Mouse (Mus musculus) induced T-regulatory cell, adult 2 months (primary cell): Measurements from ENCODE around the gene Telo2.

Experiments
- DNase-seq: peaks from one replicate; pipeline ENCODE4 v3.0.0-alpha.2; 2012; ENCODE audit warnings: low read depth

Gene Telo2

DNA sequence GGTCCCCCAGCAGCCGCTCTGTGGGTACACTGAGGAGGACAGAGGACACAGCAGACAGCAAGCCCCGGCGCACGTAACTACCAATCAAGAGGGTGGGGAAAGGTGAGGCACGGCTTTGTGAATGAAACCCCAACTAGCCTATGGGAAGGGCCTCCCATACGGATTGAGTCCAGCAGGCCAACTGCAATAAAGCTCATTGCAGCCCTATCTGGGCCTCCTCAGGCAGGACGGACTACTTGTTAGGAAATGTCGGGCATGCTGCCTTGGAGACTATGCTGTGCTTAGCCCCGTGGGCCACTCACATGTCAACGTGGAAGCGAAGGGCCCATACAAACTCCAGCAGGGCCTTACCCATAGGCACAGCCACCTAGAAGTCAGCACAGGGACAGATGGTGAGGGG lies 14.4 kb downstream of the Telo2 start:
- DNase-seq = no peak

DNA sequence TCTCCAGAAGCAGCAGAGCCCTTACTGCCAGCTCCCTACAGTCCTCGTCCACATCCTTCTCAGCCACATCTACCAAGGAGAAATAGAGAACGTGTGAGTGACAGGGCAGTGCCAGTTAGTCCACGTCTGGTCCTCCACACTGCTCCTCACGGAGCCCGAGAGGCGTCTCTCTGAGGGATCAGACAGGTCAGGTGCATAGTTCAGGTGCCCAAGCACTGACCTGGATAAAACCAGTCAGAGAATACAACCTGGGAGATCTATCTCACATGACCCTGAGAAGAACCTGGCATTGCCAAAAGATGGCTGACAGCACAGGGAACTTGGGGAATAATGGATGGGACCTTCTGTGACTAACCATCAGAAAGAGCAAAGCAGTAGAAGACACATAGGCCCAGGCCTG lies 15.7 kb downstream of the Telo2 start:
- no peak for DNase-seq

DNA sequence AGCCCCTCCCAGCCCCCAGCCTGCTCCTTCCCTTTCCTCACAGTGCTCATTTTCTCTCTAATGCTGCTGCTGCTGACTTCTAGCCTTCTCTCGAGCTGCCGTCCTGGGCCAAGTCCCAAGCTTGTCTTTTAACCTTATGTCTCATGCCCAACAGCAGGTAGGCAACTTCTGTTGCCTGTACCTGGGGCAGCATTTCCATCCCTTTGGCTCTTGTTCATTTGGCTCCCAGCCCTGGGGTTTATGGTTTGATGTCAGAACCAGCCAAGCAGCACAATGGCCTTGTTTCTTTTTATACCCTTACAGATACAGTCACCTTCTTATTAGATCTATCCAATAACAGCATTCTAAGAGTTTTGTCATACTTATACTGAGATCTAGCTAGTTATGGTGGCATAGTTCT lies 19.5 kb downstream of the Telo2 start:
- DNase-seq = no peak

DNA sequence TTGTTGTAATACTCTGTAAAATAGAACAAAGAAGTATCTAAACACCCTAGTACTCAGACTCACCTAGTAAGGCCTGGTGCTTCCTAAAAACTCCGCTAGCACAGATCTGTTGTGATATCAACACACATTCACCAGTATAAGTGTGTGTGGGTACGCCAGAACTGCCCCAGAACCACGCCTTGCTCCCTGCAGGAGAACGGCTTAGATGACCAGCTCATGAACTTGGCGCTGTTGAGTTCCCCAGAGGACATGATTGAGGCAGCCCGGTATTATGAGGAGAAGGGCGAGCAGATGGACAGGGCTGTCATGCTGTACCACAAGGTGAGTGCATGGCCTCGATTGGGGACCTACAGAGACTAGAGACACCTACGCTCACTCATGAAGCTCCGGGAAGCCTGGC lies 25.3 kb downstream of the Telo2 start:
- no peak for DNase-seq

DNA sequence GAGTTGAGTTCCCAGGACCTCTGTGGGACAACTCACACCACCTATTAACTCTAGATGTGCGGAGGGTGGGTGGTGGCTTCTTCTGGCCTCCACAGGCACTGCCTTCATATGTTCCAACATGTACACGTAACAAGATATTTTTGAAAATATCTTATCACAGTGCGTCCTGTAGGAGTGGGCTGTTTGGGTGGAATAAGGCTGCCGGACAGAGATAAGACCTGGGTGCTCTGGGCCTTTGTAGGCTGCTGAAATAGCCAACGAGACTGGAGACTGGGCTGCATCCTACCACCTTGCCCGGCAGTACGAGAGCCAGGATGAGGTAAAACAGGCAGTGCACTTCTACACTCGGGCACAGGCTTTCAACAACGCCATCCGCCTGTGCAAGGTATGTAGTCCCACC lies 26.6 kb downstream of the Telo2 start:
- no peak for DNase-seq

DNA sequence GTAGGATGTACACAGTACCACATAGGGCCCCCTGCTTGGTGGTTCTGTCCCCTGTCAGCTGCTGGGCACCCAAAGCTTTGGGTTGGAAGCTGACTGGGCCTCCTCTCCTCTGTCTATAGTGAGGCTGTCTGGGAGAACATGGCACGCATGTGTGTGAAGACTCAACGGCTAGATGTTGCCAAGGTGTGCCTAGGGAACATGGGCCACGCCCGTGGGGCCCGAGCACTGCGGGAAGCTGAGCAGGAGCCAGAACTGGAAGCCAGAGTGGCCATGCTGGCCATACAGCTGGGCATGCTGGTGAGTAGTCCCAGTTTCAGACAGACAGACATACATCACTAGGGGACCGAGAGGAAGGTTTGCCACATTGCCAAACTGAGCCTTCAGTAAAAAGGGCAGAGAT lies 29.0 kb downstream of the Telo2 start:
- no peak for DNase-seq

DNA sequence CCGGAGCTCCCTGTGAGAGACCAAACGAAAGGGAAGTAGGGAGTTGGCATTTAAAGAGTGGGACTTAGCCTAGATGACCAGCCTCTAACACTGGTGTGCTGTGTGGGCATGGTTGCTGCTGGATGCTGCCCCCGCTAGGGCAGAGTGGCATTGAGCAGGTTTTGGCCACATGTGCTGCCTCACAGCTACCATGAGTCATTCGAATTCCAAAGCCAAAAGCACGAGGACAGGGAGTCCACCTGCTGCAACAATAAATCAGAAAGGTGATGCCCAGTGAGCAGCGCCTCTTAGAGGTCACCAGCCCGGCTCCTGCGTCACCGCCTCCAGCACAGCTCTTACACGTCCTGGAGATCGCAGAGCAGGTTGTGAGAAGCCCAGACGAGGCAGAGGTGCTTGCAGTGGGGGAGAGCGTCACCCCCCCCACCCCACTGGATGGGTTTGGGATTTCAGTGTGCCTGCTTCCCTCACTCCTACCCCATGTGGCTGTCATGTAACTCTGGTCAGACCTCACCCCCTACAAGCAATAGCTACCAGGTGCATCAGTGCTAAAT lies 30.9 kb downstream of the Telo2 start:
- no peak for DNase-seq

DNA sequence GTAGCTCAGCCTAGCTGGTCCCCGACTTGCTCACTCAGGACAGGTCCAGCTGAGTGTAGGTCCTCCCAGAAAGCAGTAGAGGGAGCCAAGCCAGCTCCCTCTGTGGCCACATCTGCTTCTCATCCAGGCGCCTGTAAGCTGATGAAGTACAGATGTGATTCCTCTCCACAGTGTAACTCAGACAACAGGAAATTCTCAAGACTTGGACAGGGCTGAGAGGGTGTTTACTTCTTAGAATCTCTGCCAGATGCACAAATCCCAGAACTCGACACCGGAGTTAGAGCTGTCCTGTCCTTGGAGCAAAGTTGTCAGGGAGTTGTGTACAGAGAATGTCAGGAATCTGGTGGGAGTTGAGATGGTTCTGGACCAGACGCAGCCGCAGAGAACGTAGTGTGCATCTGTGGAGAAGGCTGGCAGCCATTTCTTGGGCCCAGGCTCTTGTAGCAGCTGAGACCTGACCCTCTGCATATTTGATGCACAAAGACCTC lies 32.3 kb downstream of the Telo2 start, which contains the start of gene Tmem204:
TSS of gene Tmem204 (minus strand) at position 148 of the 488 bp plus-strand sequence.
- DNase-seq = no peak

DNA sequence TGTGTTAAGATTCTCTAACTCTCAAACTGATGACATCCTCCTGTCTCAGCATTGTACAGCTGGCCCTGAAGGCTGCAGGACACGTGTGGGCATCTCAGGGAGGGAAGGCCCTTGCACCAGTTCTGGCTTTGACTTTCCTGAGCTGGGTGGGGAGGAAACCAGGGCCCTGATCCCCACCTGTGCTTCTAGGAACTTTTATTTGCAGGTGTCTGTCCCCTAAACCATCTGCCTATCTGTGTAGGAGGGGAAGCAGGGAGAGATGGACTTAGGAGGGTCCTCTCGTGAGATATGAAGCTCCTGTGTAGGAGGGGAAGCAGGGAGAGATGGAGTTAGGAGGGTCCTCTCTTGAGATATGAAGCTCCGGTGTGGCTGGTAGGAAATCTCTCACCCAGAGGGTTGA lies 32.9 kb downstream of the Telo2 start:
- DNase-seq = no peak

DNA sequence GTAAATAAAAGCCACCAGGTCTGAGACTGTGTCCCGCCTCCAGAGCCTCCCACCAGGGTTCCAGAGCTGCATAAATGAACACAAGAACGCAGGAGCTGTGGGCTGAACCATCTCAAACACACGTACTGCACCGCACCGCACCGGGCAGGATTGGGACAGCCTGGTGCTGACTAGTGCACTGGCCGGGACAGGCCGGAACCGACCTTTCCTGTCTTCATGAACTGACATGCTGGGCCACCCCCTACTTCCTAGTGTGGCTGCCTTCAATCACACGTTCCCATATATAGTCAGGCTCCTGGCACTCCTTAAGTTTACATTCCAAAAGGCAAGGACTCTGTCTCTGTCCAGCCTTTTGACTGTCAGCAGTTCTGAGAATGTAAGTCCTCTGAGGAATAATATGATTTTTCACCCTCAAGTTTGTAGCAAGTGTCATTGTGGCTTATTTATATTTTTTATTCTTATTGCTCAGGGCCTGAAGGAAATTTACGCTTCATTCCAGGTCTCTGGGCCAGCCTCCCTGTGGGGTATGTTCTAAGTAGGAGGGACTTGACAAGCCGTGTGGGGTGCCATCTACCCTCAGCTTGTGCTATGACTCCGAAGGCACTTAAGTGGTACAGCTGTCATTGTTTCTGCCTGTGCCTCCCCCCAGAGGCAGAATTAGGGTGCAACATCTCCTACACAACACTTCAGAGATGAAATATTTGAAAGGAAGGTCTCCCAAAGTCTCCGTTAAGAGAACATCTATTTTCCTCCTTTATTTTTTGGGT lies 33.5 kb downstream of the Telo2 start:
- no peak for DNase-seq

DNA sequence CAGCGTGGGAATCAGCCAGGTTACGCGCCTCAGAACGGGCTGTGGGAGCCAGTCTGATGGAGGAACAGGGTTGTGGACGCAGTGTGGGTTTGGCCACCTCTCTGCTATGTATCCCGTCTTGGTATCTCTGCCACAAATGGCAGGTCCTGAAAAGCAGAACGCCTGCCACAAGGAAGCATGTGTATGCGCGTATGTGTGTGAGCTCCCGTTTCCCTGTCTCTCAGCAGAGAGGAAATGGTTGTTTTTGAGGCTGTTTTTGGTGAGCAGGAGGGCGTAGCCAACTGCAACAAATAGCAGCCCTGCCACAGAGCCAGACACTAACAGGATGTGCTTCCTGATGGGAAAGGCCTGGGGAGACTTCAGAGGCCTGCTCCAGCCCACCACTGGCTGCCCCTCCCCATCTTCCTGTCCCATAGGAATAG lies 34.8 kb downstream of the Telo2 start:
- no peak for DNase-seq

DNA sequence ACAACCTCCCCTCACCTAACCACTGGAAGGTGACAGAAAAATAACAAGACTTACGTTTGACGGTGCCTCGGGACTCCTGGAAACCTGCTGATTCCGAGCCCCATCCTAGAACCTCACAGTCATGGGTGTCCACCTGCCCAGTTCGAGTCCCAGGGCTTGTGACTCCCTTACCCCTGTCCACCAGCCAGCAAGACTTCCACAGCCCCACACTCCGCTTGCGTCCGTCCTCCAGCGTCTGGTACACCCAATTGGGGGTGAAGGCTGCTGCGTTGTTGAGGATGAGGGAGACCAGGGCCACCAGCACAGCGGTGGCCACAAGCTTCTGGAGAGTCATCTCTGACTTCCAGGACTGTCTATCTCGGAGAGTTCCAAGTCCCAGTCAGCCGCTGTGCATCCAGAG lies 35.6 kb downstream of the Telo2 start:
- DNase-seq = no peak

DNA sequence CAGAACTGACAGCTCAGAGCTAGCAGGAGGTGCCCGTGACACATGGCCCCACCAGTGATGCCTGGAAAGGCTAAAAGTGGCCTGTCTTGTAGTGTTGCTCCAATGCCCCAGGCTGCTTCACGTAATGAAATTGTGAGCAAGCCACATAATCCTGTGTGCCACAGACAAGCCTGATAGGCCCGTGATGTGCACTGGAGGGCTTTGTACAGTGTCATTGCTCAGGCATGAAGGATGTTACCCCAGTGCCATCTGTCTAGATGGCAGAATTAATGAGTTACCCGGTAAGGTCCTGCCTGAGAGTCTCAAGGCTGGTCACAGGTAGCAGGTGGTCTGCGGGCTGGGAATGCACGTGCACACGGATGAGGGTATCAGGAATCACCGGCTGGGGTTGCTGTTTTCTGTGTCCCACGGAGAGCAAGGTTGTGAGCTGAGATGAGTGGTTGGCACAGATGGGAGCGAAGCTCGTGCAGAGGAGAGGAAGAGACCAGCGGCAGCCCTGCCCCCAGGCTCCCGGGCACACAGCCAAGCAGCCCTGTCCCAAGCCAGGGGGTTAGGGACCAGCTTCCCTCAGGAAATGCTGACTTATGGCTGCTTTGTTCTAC lies 37.9 kb downstream of the Telo2 start:
- DNase-seq = no peak

DNA sequence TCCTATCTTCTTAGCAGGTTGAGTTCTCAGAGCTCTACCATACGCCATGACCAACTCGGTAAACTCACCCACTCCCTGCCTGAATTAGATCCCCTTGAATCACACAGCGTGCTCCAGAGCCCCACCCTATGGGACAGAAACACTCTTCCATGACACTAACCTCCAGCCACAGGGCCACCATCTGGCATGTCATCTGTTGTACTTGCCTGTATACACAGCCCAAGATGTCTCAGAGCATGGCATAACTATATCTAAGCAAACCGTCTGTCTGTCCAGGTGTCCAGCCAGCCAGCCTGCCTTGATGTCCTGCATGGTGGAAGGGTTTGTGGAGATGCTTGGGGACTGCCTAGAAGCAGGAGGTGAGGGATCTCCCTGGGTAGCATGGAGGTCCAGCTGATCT lies 38.9 kb downstream of the Telo2 start:
- no peak for DNase-seq

DNA sequence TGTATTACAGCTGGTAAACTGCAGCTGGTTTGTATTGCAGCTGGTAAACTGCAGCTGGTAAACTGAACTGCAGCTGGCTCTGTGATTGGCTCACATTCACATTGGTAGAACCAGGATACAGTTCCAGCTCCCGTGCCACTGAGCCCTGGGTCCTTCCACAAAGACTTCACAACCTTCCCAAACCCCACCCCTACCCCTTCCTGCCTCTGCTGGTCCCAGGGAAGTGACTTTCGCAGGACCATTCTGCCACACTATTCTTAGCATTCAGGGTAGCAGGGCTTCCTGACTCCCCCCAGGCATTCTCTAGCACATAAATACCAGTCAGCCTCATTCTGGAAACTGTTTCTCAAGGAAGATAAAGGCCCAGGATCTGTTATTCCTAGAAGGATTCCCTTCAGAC lies 47.1 kb downstream of the Telo2 start:
- DNase-seq = no peak

DNA sequence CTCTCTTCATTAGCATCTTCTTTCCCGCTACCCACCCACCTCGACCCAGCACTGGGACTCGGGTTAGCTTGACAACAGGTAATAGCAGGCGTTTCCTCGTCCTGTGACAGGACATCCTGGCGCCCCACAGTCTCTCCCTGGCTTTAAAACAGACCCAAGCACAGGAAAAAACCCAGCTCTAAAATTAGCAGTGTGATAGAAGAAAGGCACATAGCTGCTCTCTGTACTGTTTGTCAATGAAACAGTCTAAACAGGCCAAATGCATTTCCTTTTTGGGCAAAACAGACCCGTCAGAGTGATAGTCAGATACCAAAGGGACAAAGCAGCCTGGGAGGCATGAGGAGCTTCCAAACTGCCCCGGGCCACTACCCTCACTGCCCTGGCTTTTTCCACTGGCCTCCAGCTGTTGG lies 48.3 kb downstream of the Telo2 start:
- DNase-seq = no peak

DNA sequence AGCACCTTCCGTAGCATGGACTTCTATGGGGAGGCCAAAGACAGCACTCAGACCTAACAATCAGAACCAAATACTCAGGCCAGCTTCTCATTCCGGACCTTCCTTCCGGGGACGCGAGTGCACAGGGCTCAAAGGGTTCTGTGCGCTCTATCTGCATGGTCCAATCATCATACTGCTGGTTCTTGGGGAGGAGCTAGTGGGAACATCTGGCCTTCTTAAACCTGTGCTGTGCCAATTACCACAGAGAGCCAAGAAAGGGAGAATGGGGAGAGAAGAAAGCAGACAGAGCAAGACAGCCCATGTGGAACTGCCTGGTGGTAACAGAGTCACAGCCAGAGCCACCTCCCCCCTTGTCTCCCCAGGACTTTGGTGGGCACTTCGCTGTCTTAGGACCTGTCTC lies 49.2 kb downstream of the Telo2 start:
- no peak for DNase-seq

DNA sequence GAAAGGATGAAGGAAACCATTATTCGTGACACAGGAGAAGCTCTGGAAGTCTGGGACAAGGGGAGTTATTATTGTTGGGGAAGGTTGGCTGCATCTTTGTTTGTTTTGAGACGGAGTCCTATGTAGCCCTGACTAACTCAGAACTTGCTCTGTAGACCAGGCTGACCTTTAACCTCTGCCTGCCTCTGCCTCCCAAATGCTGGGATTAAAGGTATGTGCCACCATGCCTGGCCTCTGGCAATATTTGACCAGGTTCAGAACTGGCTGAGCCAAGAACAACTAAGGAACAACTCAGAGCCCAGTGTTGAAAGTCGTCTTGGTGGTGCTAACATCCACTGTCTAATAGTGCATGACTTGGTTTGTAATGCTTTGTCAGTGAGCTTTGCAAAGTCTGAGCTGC lies 50.6 kb downstream of the Telo2 start:
- no peak for DNase-seq

DNA sequence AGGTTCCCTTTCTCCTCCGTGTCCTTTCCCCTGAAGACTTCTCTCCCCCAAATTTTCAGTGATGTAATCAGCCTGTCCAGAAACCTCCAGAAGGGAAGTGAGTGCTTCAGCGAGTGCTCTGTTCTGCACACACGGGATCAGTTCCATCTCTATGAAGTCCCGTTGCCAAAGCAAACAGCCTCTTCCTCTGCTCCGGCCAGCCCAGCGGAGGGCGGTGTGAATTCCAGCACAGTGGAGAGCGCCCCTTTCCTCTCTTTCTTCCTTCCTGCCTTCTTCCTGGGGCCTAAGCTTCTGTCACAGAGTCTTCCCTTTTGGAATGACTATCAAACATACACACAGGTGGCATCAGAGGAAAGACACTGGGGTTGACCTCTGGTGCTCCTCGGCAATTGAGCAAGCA lies 51.4 kb downstream of the Telo2 start:
- DNase-seq = no peak

DNA sequence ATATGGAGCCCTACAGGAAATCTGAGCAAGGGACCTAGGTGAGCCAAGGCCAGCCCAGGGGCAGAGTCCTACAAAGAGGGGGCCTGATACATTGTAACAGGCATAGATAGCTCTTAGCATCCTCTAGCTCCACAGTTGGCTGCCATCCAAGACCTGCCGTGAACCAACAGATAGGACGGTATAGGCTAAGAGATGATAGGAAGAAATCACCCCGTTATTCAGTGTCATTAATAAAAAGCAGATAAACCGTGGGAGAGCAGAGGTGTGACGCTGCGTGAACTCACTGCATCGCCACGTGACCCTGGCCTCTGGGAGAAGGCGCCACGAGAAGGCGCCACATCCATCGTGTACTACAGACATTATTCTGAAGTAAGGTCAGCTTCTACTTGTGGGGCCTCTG lies 51.9 kb downstream of the Telo2 start:
- no peak for DNase-seq

DNA sequence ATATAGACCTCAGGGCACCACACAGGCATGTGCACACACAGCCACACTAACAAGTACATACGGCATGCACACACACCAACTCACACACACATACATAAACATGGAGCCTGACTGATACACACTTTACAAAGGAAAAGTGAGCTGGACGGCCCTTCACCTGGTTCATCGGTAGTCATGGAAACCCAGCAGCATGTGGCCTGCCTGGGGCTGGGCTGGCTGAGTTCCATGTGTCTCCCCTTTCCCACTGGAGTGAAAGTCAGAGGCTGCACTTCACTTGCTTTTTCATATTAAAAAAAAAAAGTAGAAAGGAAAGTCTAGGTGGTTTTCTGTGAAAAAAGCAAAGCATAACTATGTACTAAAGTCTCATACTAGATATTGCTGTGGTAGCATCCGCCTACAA lies 52.5 kb downstream of the Telo2 start:
- no peak for DNase-seq

DNA sequence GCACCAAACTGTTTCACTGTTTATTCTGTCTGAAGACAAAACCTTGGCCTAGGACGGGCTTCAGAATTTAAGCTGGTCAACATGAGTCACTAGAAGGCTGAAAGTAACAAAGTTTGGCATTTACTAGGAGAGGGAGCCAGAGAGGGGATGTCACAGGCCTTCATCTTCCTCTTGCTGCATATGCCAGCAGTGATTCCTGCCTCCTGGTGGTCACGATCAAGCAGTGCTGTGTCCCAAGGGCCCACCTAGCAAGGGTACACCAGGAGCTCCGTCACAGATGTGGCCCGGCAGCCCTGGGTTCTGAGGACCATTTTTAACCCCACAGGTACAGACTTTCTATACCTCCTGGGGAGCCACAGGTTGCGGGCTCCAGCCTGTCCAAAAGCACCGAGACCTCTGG lies 58.7 kb downstream of the Telo2 start:
- DNase-seq = no peak

DNA sequence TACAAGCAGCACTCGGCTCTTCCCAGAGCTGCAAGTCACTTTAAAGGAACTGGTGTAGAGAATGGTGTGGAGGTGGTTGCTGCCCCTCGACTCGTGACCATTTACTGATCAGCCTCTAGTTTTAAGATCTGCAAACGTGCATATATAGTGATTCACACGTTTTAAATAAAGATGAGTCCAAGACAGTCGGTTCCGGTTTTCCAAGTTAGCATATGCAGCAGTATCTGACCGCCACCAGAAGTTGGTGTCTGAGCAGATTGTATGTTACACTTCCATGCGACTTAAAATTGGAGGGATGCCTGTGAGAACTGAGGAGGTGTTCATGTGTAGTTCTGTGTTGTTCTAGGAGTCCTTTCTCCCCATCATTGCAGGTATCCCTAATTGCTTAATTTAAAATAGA lies 62.5 kb downstream of the Telo2 start:
- no peak for DNase-seq
